Mouse (Mus musculus) gastrocnemius, adult 8-10 months (tissue): ENCODE measurements at regions not wholly inside any gene's neighbourhood (a gene's known extent, or its start where the extent isn't known, plus 50 kb on each side); places are given as distances from the start of the nearest gene placed in this dataset.

Source experiments
- DNase-seq, 2 experiments: peaks; one replicate each; pipeline ENCODE4 v3.0.0; 2022; ENCODE audit warnings: low spot score in 2 of 2

DNA sequence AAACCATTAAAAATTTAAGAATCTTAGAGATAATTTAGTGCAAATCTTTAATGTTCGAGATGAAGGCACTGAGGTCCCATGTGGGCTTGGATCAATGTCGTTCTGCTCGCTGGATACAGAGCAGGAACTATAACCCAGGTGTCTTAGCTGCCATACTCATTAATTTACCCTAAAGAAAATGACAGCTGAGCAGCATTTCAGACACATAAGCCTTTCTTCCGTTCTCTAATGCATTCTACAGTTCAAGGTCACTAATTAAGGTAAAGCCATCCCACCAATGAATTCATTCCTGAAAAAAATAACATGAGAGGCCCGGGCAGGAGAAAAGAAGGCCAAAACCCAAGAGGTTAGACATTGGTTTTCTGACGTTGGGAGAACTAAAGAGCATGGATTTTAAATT, 670.3 kb downstream of the Basp1 start:
- DNase-seq = no peak

DNA sequence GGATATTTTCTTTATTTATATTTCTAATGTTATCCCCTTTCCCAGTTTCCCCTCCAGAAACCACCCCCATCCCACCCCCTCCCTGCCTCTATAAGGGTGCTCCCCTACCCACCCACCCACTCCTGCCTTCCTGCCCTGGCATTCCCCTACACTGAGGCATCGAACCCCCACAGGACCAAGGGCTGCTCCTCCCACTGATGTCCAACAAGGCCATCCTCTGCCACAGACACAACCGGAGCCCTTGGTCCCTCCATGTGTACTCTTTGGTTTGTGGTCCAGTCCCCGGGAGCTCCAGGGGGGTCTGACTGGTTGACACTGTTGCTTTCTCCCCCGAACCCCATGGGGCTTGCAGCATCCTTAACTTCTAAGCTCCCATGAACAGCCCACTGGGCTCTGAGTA, 688.4 kb downstream of the Basp1 start:
- DNase-seq = no peak

DNA sequence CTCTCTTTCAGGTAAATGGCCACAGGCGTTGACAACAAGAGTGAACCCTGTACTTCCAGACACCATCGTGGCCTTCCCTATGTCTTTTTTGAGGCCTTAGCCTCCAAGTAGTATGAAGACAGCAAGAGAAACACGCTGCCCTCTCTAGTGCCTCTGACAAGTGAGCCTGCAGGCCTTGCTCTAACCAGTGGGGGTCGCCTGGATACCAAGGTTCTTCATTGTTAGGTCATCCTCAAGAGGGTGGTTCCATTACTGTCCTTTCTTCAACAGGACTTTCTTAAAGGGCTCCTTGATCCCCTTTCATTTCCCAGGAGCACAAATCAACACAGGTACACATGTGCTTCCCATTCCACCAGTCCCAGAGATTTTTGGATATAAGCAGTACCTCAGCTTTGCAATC, 688.9 kb downstream of the Basp1 start:
- no peak for DNase-seq

DNA sequence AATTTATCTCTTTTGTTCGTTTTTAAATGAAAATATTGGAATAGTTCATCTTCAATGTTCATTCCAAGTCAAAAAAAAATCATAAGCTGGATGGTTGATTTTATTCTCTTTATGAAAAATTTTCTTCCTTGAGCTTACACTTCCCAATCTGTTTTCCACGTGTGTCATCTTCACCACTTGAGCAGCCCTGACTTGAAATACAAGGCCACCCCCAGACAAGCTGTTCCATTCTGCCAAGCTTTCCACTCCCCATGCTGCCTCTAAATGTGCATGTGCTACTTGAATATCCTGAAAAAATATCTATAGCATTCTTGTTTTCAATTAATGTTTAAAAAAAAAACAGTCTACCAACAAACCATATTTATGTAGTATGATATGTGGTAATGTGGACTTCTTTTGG, 693.2 kb downstream of the Basp1 start:
- no peak for DNase-seq

DNA sequence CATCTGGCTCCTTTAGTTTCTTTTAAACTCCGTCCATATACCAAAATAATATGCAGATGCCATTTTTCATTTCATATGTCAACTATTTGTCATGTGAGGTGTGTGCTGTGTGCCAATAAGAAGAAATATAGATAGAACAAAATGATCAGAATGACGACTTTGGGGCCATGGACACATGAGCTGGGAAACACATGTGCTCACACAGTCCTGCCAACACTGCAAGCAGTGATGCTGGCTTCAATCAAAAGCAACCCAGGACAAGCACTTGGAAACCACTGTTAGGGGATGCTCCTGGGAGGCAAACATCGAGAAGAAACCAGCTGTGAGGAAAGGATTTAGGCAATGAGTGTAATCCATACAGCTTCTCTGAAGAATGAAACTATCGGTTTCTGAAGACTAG, 731.4 kb downstream of the Basp1 start:
- no peak for DNase-seq

DNA sequence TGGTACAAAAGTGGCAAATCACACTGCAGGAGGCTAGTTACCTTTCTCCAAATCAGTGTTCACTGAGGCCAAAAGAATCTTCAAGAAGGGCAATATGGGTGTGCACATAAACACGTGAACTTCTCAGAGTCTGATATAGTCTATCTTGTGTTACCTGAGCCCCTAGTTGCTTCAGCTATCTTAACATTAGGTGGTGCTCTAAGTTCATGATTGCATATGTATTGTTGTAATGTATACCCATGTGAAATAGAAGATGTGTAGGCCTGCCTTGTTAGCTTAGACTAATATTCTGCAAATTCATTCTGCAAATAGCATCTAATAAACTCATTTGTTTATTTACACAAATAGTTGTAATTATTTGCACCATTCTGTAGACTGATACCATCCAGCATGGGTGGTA, 764.6 kb downstream of the Basp1 start:
- no peak for DNase-seq

DNA sequence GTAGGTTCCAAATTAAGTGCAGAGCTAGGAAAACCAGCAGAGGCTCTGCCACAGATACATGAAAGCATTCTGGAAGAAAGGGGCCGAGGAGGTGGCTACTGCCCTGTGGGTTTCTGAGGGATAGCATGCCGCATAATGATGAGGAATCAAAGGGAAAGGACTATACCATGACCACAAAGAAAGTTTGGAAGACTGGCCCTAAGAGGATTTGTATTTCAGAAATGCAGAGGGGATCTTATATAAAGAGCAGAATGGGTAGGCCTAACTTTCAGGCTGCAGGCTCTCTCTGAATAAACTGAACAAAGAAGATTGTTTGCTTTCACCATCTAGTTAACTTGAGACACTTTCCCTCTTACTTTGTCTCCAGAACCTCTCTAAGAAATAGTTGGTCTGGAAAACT, 777.9 kb downstream of the Basp1 start:
- DNase-seq = no peak

DNA sequence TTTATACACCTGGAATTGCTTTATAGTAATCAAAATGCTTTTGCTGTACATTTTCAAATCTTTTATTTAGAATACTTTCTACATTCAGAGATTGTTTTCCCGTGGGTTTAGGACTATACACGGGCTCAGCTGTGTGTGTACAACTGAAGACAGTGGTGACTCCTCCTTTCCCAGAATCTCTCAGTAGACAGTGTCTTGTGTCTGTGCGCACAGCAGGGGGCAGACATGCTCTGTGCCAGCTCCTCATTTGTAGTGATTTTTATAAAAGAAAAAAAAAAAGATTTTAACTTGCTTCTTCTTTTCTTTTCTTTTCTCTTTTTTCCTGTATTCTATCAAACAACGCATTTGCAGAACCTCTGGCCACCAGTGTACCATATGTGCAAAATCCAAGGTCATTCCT, 817.3 kb downstream of the Basp1 start:
- no peak for DNase-seq

DNA sequence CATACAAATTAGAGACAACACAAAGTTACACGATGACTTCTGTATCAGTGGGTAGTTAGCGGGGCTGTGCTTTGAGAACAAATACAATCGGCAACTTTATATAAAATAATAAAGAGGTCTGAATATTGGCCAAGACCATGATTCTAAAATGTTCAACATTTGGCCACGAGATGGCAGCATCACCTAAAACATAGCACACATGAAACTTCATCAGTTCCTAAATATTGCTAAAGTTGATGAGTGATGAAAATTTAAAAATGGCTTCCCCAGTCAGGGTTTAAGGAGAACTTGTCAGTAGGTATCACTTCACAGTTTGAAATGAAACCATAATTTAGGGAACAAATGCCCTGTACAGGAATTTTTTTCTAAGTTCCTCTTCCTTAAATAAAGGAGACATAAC, 824.6 kb downstream of the Basp1 start:
- peak in 1 of 2 experiments; percentile 5 for DNase-seq

DNA sequence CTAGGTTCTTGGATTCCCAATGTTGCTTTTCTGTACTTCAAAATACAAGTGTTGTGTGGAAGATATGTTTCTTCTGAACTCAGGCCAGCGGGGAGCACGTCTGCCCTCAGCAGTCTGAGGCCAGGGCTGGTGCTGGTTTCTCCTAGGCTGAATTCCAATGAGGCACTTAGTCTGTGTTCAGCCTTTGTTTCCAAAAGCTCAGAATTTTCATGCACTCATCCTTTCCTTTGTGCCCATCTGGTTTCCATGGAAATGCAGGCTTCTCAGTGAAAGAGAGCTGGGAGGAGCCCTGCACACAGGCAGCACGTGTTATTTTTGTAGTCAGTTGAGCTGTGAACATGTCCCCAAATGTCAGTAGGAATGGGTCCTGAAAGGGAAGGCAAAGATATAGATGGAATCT, 846.6 kb downstream of the Basp1 start:
- no peak for DNase-seq

DNA sequence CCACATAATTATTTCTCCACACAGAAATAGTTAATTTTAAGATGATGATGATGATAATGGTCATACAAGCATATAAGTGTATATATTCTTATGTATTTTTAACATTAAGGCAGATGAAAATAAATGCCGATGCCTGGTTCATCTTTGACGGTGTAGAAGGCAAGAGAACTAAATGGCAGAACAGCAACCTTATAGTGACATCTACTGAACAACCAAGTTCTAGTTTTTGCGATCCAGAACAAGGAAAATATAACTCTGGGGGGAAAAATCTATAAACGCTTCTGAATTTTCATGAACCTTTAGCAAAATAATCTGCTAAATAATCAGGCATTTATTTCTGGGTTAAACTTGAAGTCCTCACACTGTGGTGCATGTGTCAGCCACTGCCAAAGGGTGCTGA, 856.8 kb downstream of the Basp1 start:
- DNase-seq = no peak

DNA sequence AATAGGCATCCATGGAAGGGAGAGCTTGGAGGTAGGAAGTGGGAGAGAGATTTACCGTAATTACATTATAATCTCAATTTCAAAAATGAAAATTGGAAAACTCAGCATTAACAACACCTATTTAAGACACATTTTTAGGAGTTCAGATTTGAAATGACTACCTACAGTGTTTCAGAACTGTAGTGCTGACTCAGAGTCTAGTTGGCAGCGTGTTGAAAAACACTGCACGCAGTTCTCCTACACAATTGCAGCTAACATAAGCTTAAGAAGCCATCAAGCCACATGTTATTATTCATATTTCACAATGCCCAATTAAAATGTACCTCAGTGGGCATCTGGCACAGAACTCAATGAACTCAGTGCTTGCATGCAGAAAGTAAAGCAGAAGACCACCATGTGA, 863.5 kb downstream of the Basp1 start:
- DNase-seq = no peak

DNA sequence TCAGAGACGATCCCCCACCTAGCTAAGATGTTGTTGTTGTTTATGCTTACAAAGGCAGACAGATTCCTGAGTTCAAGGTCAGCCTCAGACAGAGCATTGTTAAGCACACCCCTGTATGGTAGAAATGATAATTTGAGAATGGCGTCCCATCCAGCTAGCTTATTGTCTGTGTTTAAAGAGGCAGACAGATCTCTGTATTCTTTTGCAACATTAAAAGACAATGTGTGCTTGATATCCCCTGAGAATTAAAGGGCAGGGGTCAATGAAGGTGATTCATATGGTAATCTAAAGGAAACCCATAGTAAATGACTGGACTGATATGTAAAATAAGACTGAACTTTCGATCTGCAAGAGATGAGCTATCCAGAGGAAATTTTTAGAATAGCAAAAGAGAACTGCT, 883.5 kb downstream of the Basp1 start:
- no peak for DNase-seq

DNA sequence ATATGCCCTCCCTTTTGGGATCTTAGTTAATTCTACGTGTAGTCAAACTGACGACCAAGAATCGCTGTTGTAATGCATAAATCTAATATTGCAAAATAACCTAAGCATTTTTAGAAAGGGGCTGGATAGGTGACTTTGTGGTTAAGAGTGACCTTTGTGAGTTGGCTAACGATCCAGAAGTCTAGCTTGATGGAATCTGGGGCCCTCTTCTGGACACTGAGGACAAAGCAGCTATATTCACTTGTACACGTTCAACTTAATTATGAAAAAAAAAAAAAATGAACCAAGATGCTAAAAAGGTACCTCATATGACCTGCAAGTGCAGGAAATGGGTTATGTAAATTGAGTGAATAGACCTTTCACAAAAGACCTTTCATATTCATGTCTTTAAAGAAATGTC, 886.2 kb downstream of the Basp1 start:
- DNase-seq = no peak

DNA sequence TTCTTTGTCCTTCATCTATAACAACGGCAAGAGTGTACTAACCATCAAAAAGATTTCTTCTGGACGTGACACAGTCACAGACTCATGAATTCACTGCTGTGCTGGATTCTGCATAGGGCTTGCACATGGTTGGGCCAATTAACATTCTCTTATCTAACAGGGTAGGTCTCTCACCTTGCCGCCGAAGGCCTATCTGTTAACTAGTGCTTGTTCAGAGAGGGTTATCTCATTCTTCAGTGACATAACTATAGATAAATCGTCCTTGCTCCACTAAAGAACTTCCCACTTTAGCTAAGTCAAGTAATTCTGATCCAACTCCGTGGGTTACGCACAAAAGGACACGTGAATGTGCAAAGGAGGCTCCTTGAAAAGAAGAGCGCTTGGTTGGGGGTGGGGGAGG, 899.6 kb downstream of the Basp1 start:
- no peak for DNase-seq

DNA sequence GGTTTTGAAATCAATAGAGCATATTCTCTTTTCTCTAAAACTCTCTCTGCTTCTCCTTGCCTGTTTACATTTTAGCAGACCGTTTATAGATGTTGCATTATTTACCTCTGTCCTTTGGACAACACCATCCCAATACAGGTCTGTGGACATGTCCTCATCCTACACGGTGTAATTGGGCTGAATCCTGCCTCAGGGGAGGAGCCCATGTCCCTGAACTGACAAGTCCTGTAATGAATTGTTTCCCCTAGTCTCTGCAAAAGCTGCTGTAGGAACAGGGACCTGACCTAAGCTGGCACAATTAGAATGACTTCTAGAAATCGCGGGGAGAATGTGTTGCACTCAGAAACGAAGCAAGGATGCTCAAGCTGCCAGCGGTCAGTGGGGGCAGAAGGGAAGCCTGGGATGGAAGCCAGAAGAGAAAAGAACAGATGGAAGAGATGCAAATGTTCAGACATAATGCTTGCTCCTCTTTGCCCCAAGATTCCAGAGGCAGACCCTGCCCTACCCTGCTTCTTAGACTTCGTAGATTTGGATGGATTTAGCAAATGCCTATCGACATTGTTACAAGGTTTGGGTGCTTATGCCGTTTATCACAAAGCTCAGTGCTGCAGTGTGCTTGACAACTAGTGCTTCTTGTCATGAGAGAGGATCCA, 911.5 kb downstream of the Basp1 start:
- no peak for DNase-seq

DNA sequence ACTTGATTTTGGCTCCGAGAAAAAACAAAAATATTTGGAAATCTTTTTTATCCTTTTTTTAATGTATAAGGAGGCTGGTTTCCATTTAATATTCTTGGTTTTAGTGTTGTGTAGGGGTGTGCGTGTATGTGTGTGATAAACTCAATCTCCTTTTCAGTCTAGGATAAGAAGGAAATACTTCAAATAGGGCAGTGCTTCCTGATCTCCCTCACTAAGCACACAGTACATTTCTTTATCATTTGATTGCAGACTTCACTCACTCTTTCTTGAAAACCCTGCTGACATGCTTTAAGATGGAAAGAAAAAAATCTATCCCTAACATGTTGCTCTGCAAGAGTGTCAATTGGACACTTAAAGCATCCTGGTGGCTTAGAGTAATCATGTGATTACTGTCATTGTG, 927.3 kb downstream of the Basp1 start:
- DNase-seq = no peak

DNA sequence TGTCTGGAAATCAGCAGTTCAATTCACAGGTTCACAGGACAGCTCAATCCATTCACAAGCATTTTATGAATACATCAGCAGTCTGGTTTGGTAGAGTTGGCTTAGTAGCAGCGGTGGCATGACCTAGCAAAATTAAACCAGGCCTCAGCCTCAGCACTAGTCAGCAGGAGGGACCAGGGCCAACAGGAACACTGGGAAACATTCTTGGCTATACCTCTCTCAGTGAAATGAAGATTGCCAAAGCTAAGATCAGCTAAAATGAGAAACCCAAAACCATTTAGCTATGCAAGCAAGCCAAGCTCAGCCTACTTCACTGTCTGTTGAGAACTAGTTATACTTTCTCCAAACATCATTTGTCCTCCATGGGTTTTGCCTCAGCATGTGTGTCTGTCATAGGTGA, 945.3 kb downstream of the Basp1 start:
- peak; percentile 20 to 51 for DNase-seq

DNA sequence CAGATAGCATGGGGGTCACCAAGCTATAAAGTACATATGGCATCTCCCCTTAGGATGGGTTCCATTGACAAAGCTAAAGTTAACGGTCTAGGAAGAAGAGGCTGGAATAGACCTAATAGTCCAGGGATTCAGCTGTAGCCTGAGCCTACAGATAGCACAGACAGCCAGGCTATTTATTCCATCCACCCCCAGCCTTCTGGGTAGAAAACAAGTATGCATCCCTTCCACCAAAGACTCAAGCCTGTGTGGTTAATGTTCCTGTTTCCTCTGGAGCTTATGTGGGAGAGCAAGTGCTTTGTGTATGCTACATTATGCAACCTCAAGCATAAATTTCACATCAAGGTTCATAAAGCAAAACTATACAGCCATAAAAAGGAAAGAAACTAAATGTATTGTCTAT, 955.8 kb downstream of the Basp1 start:
- DNase-seq = no peak

DNA sequence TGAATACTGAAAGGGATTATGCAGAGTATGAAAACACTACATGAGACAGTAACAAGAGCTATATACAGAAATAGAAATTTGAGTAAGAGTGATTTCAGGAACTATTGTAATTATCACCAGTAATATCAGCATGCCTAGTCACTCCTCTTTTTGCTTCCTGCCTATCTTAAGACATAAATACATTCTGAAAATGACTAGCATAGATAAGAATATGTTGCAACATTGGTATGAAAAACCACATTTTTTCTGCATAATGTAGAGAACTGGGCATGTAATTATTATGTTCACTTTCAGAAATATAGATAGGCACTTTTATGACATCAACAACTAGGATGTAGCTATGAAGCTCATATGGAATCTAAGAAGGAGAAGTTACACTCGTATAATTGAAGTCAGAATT, 980.5 kb downstream of the Basp1 start:
- no peak for DNase-seq

DNA sequence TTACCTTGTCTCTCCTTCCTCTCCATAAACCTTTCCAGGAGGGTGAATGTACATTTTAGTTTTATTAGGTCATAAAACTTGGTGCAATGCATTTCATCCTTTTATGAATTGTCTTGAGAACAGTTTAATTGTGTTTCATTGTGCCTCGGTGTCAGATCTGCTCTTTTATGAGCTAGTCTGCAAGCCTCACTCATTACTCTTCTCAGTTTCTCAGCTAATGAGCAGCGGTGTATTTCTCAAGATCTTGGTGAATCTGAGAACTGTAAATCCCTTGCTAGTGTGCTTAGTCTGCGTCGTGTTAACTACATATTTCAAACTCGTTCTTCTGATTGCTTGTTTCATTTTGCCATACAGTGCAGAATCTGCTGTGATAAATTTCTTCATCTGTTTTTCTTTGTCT, 984.4 kb downstream of the Basp1 start:
- DNase-seq = no peak

DNA sequence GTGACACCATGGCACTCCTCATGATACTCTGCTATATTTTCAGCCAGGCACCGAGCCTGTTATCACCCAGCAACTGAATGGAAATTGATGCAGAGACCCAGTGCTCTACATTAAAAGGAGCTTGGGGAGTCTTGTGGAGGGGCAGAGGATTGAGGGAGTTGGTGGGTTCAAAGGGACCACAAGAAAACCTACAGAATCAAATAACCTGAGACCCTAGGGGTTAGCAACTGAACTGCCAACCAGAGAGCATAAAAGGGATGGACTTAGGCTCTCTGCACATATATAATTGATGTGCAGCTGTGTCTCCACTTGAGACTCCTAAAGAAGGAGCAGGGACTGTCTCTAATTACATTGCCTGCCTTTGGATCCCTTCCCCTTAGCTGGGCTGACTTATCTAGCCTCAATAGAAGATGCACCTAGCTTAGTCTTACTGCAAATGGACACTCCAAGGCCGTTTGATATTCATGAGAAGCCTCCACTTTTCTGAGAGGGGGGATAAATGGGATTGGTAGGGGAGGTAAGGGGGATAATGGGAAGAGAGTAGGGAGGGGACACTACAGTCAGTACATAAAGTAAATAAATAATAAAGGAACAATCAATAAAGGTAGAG, 991.1 kb downstream of the Basp1 start:
- DNase-seq = no peak

DNA sequence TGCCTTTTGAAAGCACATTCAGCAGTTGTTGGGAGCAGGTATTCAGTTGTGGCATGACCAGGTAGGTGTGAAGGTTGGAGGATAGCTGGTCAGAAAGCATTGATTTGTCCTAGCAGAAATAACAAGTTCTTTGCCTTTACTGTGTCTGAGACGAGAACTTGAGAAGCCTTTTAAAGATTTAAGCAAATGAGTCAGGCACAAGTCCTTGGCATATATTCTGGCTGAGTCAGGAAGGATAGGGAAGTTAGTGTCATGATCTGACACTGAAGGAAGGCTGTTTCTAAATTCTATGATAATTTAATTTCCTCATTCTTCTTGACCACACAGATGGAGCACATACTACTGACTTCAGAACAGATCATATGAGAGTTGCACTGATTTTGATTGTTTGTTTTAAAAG, 993.8 kb downstream of the Basp1 start:
- no peak for DNase-seq

DNA sequence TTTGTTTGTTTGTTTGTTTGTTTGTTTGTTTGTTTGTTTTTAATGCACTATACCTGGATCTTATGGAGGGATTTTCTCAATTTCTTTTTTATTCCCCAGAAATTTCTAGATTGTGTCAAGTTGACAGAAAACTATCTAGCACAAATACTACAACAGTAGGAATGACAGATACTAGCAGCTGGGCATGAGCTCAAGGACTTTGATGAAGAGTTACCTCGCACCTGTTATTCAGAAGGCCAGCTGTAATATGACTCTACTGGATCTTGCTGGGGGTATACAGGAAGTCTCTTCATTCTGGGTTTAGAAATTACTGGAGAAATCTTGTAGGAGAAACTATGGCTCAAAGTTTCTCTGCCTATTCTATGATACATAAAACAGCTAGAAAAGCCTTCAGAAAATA, 994.4 kb downstream of the Basp1 start:
- DNase-seq = no peak
